Mouse (Mus musculus) spleen, adult 2 months (tissue): Measurements from ENCODE around the gene Itgam.

ENCODE experiments used
- CTCF ChIP-seq: fragments of 200-500 bp; IDR thresholded peaks from 2 replicates; pipeline ENCODE4 v1.5.1; 2011; ENCODE audit warnings: mild to moderate bottlenecking, inconsistent platforms; ENCODE audit not compliant: insufficient read depth, insufficient read length, insufficient replicate concordance; ENCODE audit errors: extremely low read depth
- POLR2A ChIP-seq: fragments of 200-500 bp; IDR thresholded peaks from 2 replicates; pipeline ENCODE4 v1.6.1; 2011; ENCODE audit warnings: low read depth, low read length, inconsistent platforms

DNA sequence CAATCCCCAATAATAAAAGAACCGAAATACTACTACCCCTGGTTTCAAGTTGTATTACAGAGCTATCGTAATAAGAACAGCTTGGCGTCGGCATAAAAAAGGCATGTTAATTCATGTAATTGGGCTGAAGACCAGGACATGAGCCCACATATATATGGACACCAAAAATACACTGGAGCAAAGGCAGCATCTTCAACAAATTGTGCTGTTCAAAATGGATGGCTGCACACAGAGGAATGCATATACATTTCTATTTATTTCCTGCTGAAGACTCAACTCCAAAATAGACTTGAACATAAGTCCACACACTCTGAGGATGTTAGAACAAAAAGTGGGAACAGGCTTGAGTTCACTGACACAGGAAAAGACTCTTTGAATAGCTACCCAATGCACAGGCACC lies 101.6 kb downstream of the Itgam start:
- TF ChIP-seq POLR2A = no peak
- TF ChIP-seq CTCF = no peak
